Mouse (Mus musculus) heart, adult 2 months (tissue): ENCODE measurements around the gene Acin1.

Source experiments
- CTCF ChIP-seq: fragments of 200-600 bp; IDR thresholded peaks from 2 replicates; pipeline ENCODE4 v1.8.1; 2022; ENCODE audit warnings: antibody characterized with exemption, mild to moderate bottlenecking, moderate library complexity
- POLR2A ChIP-seq: fragments of 200-500 bp; IDR thresholded peaks from 2 replicates; pipeline ENCODE4 v1.6.1; 2011; ENCODE audit warnings: mild to moderate bottlenecking, low read depth, low read length, control low read depth; ENCODE audit not compliant: insufficient read depth

- TF ChIP-seq POLR2A = no peak
- TF ChIP-seq CTCF = no peak
These were observed 56.0 kb downstream of the Acin1 start for GRCm38 (mm10) chr14:54630583-54631239.
